Mouse (Mus musculus) hindbrain, embryonic 13.5 days (tissue): ENCODE results near the gene Limd2. TPM values are rescaled to one million over a fixed set of nuclear protein-coding genes. Genes with fewer than 3 reads are reported as not detected.
A peak's percentile ranks its signal among the peaks of the same experiment; 100 is the strongest.
"Not testable (repeated sequence)": the region's sequence is repeated elsewhere in the genome, so short reads cannot be mapped to it uniquely, and the experiment has no call there.

Experiments used
- ATAC-seq: fragments of 200-750 bp; cut with Nextera tagmentation; 2 replicates; pipeline ENCODE4 v1.8.0; 2017; ENCODE audit warnings: moderate TSS enrichment; ENCODE audit not compliant: low FRiP score
- H3K27ac ChIP-seq: fragments of 300-500 bp; sonication (generic); 2 replicates; pipeline ENCODE4 v1.5.1; 2015; ENCODE audit warnings: inconsistent platforms, mild to moderate bottlenecking, moderate library complexity
- H3K27me3 ChIP-seq: fragments of 300-500 bp; sonication (generic); 2 replicates; pipeline ENCODE4 v1.6.1; 2015; ENCODE audit warnings: mild to moderate bottlenecking, inconsistent platforms
- H3K36me3 ChIP-seq: fragments of 300-500 bp; sonication (generic); 2 replicates; pipeline ENCODE4 v1.6.1; 2015; ENCODE audit warnings: mild to moderate bottlenecking, inconsistent platforms
- H3K4me1 ChIP-seq: fragments of 300-500 bp; sonication (generic); replicated peaks from 2 replicates; pipeline ENCODE4 v1.6.1; 2015; ENCODE audit warnings: inconsistent platforms
- H3K4me2 ChIP-seq: fragments of 300-500 bp; sonication (generic); 2 replicates; pipeline ENCODE4 v1.6.1; 2015; ENCODE audit warnings: inconsistent platforms, mild to moderate bottlenecking, moderate library complexity
- H3K4me3 ChIP-seq: fragments of 300-500 bp; sonication (generic); 2 replicates; pipeline ENCODE4 v1.5.1; 2015; ENCODE audit warnings: mild to moderate bottlenecking, inconsistent platforms
- H3K9ac ChIP-seq: fragments of 300-500 bp; sonication (generic); 2 replicates; pipeline ENCODE4 v1.6.1; 2015; ENCODE audit warnings: mild to moderate bottlenecking, inconsistent platforms
- H3K9me3 ChIP-seq: fragments of 300-500 bp; sonication (generic); 2 replicates; pipeline ENCODE4 v1.6.1; 2016; ENCODE audit warnings: inconsistent platforms
- WGBS: fragments of 180-500 bp; shearing (Covaris S2); methylation state at CpG from one replicate; pipeline ENCODE4 v1.1.7; 2015; 5-methylcytosine and 5-hydroxymethylcytosine counted together
- polyA plus RNA-seq: library from polyadenylated mRNA; unstranded; fragments of >200 nt; fragmentation: Nextera tagmentation; extraction: Ambion mirVana; gene quantifications from 2 replicates; pipeline ENCODE4 v1.2.1, GENCODE M21; 2015

The Limd2 gene
- polyA plus RNA-seq, 1 experiment from 2014 or later = 197 TPM

- H3K27ac ChIP-seq = no peak overlapping the region
- no peaks in the 10 kb centered on the region for H3K27me3 ChIP-seq
- H3K4me1 ChIP-seq = peaks cover 36% of the 10 kb centered on the region
- WGBS = 74% methylated on average over 5 of the region's 5 CpGs
- H3K4me2 ChIP-seq = no peak overlapping the region
- no peak for ATAC-seq
- H3K36me3 ChIP-seq = peaks cover 82% of the 10 kb centered on the region
- no peak overlapping the region for H3K4me3 ChIP-seq
- no peaks in the 10 kb centered on the region for H3K9me3 ChIP-seq
- H3K9ac ChIP-seq = peak overlapping the region; percentile 30; the same call in 1 of the 2 replicates
Observed at GRCm38 (mm10) chr11:106154091-106154490, 6.6 kb downstream of the Limd2 start.

DNA sequence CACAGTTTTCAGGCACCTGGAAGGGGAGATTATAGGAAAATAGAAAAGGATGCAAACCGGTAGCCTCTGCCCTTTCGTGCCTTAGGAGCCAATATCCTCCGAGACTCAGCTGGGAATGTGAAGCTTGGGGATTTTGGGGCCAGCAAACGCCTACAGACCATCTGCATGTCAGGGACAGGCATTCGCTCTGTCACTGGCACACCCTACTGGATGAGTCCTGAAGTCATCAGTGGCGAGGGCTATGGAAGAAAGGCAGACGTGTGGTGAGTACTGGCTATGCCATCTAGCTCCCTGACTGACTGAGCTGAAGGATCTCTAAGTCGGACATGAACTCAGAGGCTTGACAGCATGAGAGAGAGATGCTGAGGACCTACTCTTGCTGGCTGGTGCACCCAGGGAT is 8.5 kb downstream of the Limd2 start:
- H3K27ac ChIP-seq = 0 out of 2 replicates have a peak overlapping the region, but pooled peaks have one; percentile 30
- H3K4me1 ChIP-seq = peaks cover 20% of the 10 kb centered on the region
- H3K27me3 ChIP-seq = no peaks in the 10 kb centered on the region
- no peak overlapping the region for H3K9ac ChIP-seq
- peaks cover 87% of the 10 kb centered on the region for H3K36me3 ChIP-seq
- 74% methylated on average over 8 of the region's 8 CpGs for WGBS
- H3K4me2 ChIP-seq = no peak overlapping the region
- H3K9me3 ChIP-seq = no peaks in the 10 kb centered on the region
- no peak overlapping the region for H3K4me3 ChIP-seq
- no peak for ATAC-seq

GRCm38 (mm10) chr11:106151219-106151618 is 9.4 kb downstream of the Limd2 start:
- peak overlapping the region; percentile 2; the same call in 1 of the 2 replicates for H3K27ac ChIP-seq

DNA sequence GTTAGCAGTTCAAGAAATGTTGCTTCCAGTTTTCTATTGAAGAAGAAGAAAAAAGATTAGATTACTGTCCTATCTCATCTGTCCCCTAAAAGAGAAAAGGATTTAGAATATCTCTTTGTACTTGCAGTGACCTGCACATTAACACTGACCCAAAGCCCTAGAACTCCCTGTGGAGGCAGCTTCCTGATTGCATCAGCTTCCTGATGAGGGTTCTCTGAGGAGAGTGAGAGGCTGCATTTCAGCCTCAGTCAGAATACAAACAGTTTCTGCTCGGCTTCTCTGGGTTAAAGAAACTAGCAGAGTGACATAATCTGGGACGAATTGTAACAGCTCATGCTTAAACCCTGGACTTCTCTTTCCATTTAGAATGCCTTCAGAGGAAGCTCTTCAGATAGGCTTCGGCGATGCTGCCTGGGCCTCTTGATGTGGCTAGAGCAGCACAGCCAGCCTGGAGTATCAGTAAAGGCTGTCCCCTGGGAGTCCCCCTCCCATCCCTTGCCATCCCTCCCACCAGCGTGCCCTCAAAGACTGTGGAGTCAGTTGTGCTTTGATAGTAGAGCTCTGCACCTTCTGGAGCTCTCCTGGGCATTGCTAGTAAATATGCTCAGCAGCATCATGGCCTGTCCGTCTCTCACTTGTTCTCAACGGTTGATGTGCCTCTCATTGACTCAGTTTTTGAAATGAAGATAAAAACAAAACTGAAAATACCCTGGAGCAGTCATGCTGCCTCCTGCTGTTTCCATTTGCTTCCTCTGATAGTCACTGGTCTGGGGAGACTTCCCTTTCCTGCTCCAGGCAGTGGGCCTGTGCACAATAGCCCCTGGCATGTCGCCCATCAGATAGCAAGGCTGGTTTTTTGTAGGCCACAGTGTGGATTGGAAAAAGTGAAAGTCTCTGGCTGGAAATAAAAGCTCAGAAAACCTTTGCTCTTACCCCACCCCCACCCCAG is 25.8 kb downstream of the Limd2 start:
- WGBS = 29% methylated on average over 8 of the region's 8 CpGs
- Histone ChIP-seq H3K36me3 (peaks cover 28% of the 10 kb centered on the region), H3K4me3 (no peak overlapping the region), H3K27me3 (no peaks in the 10 kb centered on the region), H3K4me1 (peaks cover 10% of the 10 kb centered on the region), H3K27ac (peak overlapping the region; percentile 86), H3K9ac (peak overlapping the region; percentile 53; the same call in 1 of the 2 replicates), H3K9me3 (no peaks in the 10 kb centered on the region), H3K4me2 (peak overlapping the region; percentile 26; the same call in 1 of the 2 replicates)
- ATAC-seq = peak; percentile 57; the same call in 1 of the 2 replicates

More at GRCm38 (mm10) chr11:106151219-106151618, 9.4 kb downstream of the Limd2 start:
- Histone ChIP-seq H3K4me2 (no peak overlapping the region), H3K27me3 (no peaks in the 10 kb centered on the region), H3K4me3 (no peak overlapping the region), H3K9me3 (no peaks in the 10 kb centered on the region), H3K36me3 (peaks cover 85% of the 10 kb centered on the region), H3K9ac (no peak overlapping the region), H3K4me1 (peaks cover 11% of the 10 kb centered on the region)
- WGBS = 98% methylated on average over 3 of the region's 3 CpGs
- no peak for ATAC-seq

DNA sequence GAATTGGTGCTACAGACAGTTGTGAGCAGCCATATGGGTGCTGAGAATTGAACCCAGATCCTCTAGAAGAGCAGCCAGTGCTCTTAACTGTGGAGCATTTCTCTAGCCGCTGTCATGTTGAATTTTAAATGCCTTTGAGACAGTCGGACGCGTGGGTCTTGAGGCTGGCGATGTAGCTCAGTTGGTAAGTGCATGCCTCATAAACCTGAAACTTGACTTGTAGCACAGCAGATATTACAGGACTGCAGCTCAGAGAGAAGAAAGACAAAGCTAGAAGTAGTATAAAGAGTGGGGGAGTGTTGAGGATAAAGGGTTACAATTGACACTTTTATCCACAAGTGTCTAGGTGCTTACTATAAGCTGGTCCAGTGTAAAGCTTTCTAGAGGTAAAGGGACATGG is 28.1 kb downstream of the Limd2 start:
- Histone ChIP-seq H3K9ac (no peak overlapping the region), H3K27me3 (no peaks in the 10 kb centered on the region), H3K4me1 (peaks cover 10% of the 10 kb centered on the region), H3K9me3 (no peaks in the 10 kb centered on the region), H3K36me3 (peaks cover 37% of the 10 kb centered on the region), H3K4me2 (no peak overlapping the region), H3K4me3 (no peak overlapping the region), H3K27ac (no peak overlapping the region)
- 91% methylated on average over 5 of the region's 5 CpGs for WGBS
- ATAC-seq = no peak

- peaks cover 30% of the 10 kb centered on the region for H3K36me3 ChIP-seq
- no peak overlapping the region for H3K9ac ChIP-seq
- H3K27me3 ChIP-seq = no peaks in the 10 kb centered on the region
- no peak overlapping the region for H3K27ac ChIP-seq
- ATAC-seq = no peak
- H3K4me1 ChIP-seq = peaks cover under 1% of the 10 kb centered on the region
- 90% methylated on average over 1 of the region's 1 CpGs for WGBS
- H3K4me2 ChIP-seq = no peak overlapping the region
- no peak overlapping the region for H3K4me3 ChIP-seq
- H3K9me3 ChIP-seq = no peaks in the 10 kb centered on the region
Observed at GRCm38 (mm10) chr11:106129477-106129876, 31.2 kb downstream of the Limd2 start.

DNA sequence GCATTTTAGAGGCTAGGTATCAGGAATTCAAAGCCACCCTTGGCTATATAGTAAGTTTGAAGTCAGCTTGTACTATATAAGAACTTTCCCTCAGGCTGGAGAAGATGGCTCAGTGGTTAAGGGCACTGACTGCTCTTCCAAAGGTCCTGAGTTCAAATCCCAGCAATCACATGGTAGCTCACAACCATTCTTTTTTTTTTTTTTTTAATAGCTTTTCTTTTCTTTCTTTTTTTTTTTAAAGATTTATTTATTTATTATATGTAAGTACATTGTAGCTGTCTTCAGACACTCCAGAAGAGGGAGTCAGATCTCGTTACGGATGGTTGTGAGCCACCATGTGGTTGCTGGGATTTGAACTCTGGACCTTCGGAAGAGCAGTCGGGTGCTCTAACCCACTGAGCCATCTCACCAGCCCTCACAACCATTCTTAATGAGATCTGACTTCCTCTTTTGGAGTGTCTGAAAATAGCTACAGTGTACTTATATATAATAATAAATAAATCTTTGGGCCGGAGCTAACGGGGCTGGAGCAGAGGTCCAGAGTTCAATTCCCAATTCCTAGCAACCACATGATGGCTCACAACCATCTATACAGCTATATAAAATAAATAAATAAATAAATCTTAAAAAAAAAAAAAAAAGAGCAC is 33.8 kb downstream of the Limd2 start:
- 98% methylated on average over 5 of the region's 6 CpGs for WGBS
- not testable (repeated sequence) for H3K4me3 ChIP-seq, ATAC-seq, H3K4me2 ChIP-seq, H3K4me1 ChIP-seq, H3K9me3 ChIP-seq, H3K27me3 ChIP-seq, H3K27ac ChIP-seq, H3K9ac ChIP-seq
- H3K36me3 ChIP-seq = peaks cover 53% of the 10 kb centered on the region

- Histone ChIP-seq H3K9ac (no peak overlapping the region), H3K4me1 (no peaks in the 10 kb centered on the region), H3K27me3 (no peaks in the 10 kb centered on the region), H3K4me2 (no peak overlapping the region), H3K36me3 (peaks cover 62% of the 10 kb centered on the region), H3K4me3 (no peak overlapping the region), H3K27ac (no peak overlapping the region), H3K9me3 (no peaks in the 10 kb centered on the region)
- ATAC-seq = no peak
- WGBS = 91% methylated on average over 1 of the region's 1 CpGs
Observed at GRCm38 (mm10) chr11:106125827-106126226, 34.8 kb downstream of the Limd2 start.

DNA sequence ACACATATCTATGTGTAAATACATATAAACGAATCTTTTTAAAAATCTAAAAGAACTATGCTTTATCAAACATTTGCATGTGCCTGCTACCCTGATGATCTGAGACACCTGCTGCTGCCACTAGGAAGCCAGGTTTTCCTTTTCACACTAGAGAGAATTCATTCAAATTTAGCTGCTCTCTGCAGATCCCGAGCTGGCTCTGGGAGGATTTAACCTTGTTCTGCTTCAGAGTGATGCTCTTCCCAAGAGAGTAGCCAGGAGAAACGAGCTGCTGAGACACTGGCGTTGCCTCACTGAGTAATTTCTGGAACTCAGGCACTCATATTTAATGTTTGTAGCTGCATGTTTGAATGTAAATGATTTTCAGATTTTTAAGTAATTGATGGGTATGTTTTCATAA is 35.9 kb downstream of the Limd2 start:
- Histone ChIP-seq H3K9me3 (no peaks in the 10 kb centered on the region), H3K4me3 (no peak overlapping the region), H3K4me2 (no peak overlapping the region), H3K4me1 (no peaks in the 10 kb centered on the region), H3K36me3 (peaks cover 59% of the 10 kb centered on the region), H3K9ac (no peak overlapping the region), H3K27me3 (no peaks in the 10 kb centered on the region), H3K27ac (no peak overlapping the region)
- ATAC-seq = no peak
- WGBS = 69% methylated on average over 4 of the region's 4 CpGs

- H3K9ac ChIP-seq = no peak overlapping the region
- H3K27ac ChIP-seq = no peak overlapping the region
- no peaks in the 10 kb centered on the region for H3K4me1 ChIP-seq
- H3K4me2 ChIP-seq = no peak overlapping the region
- WGBS = 87% methylated on average over 3 of the region's 3 CpGs
- H3K9me3 ChIP-seq = no peaks in the 10 kb centered on the region
- H3K36me3 ChIP-seq = peaks cover 64% of the 10 kb centered on the region
- no peak overlapping the region for H3K4me3 ChIP-seq
- no peaks in the 10 kb centered on the region for H3K27me3 ChIP-seq
- no peak for ATAC-seq
Observed at GRCm38 (mm10) chr11:106122736-106123135, 37.9 kb downstream of the Limd2 start.

GRCm38 (mm10) chr11:106122221-106122620 is 38.4 kb downstream of the Limd2 start:
- H3K4me3 ChIP-seq = no peak overlapping the region
- no peaks in the 10 kb centered on the region for H3K9me3 ChIP-seq
- no peaks in the 10 kb centered on the region for H3K27me3 ChIP-seq
- H3K36me3 ChIP-seq = peaks cover 69% of the 10 kb centered on the region
- WGBS = 95% methylated on average over 5 of the region's 5 CpGs
- no peak overlapping the region for H3K27ac ChIP-seq
- H3K4me1 ChIP-seq = no peaks in the 10 kb centered on the region
- no peak overlapping the region for H3K4me2 ChIP-seq
- no peak for ATAC-seq
- H3K9ac ChIP-seq = no peak overlapping the region

DNA sequence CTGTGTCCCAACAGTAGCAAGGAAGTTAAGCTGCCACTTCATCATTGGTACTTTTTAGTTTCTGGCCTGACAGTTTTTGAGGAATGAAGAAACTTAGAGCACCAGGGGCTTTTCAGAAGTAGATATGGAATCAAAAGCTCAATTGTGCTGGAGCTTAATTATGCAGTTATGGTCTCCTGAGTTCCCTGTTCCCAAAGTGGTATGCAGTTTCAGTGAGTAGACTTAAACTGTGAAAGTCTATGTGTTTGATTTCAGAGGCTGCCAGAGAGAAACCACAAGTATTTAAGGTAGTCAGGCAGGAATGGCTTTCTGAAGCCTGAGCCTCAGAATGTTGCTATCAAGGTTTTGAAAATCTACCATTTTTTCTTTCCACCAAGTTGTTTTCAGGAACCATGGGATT is 49.0 kb downstream of the Limd2 start:
- no peak for ATAC-seq
- Histone ChIP-seq H3K4me2 (no peak overlapping the region), H3K4me1 (no peaks in the 10 kb centered on the region), H3K27ac (no peak overlapping the region), H3K36me3 (peaks cover 46% of the 10 kb centered on the region), H3K4me3 (no peak overlapping the region), H3K9me3 (no peaks in the 10 kb centered on the region), H3K27me3 (no peaks in the 10 kb centered on the region), H3K9ac (no peak overlapping the region)
